Mouse (Mus musculus): ENCODE measurements at regions not wholly inside any gene's neighbourhood (a gene's known extent, or its start where the extent isn't known, plus 50 kb on each side); places are given as distances from the start of the nearest gene placed in this dataset.

GRCm38 (mm10) chr16:78480261-78480660, 96.2 kb downstream of the D16Ertd472e start:
- TF ChIP-seq ZC3H11A (IDR thresholded peaks at IDR 0.05; ENCODE audit: borderline replicate concordance, low read depth, low read length) = no peak
- no peak for TF ChIP-seq MAFK (IDR thresholded peaks at IDR 0.05; ENCODE audit: insufficient read depth, low read depth, low read length)
- no peak for TF ChIP-seq ZNF384 (IDR thresholded peaks at IDR 0.05; ENCODE audit: low read depth, low read length)

All from ES-E14 (cell line).